Mouse (Mus musculus): ENCODE data around the gene Iqgap2. TPM values are rescaled to one million over a fixed set of nuclear protein-coding genes. Genes with fewer than 3 reads are reported as not detected.

Iqgap2 gene
- total and polyA plus RNA-seq, 3 experiments = 0.27 to 0.32 TPM; not detected in 1

DNA sequence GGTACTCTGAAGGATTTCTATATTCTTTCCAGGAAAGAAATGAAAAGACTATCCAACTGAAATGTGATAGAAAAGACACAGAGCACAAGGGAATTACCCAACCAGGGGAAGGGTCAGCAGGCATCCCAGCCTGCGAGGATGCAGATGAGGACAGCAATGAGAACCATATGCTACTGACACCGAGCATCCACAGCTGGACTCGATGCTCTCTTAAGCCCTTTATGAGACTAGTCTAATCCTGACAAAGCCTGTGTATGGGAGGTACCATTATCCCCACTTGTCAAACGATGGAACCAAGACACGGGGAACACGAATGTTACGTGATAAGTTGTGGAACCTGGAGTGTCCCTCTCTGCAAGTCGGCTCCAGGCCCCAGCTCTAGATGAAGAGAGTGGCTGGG lies 29.5 kb downstream of the Iqgap2 start:
- Histone ChIP-seq H3K4me1 (ENCODE audit: control insufficient read depth in 1 of 2, insufficient read depth in 2 of 2, low read length in 2 of 2) (no peaks in the 10 kb centered on the region), H3K79me2 (ENCODE audit: control insufficient read depth, insufficient read depth, low read length, poor library complexity) (no peaks in the 10 kb centered on the region), H3K9ac (ENCODE audit: control insufficient read depth, low read depth, low read length, poor library complexity, severe bottlenecking) (no peak overlapping the region), H3K27ac (ENCODE audit: control insufficient read depth, low read depth, low read length) (no peak overlapping the region), H3K4me3 (ENCODE audit: control insufficient read depth in 1 of 2, insufficient read depth in 1 of 2, low read depth in 2 of 2, low read length in 2 of 2) (no peak overlapping the region), H3K9me3 (replicated peaks; ENCODE audit: insufficient read depth, low read length) (no peaks in the 10 kb centered on the region), H3K36me3 (ENCODE audit: control insufficient read depth in 1 of 2, insufficient read depth in 2 of 2, low read length in 2 of 2) (no peaks in the 10 kb centered on the region), H3K27me3 (ENCODE audit: control insufficient read depth in 1 of 2, insufficient read depth in 2 of 2, low read length in 2 of 2) (no peaks in the 10 kb centered on the region)
- no peak for DNase-seq (ENCODE audit: low read depth, low spot score)
- TF ChIP-seq UBTF (IDR thresholded peaks at IDR 0.05; ENCODE audit: borderline replicate concordance, insufficient read depth, low read depth, low read length) = no peak
- TF ChIP-seq POLR2A (IDR thresholded peaks at IDR 0.05; ENCODE audit: control insufficient read depth in 1 of 2, insufficient read depth in 1 of 2, low read depth in 1 of 2, low read length in 2 of 2, poor library complexity in 1 of 2) = no peak
- no peak for TF ChIP-seq NRF1 (IDR thresholded peaks at IDR 0.05; ENCODE audit: insufficient read depth, low read depth, low read length, poor library complexity, severe bottlenecking)
- no peak for TF ChIP-seq MYC (IDR thresholded peaks at IDR 0.05; ENCODE audit: low read depth, low read length)
- no peak for TF ChIP-seq ZC3H11A (IDR thresholded peaks at IDR 0.05; ENCODE audit: low read depth, low read length)
- no peak for TF ChIP-seq MEF2A (IDR thresholded peaks at IDR 0.05; ENCODE audit: extremely low read depth, insufficient replicate concordance, low read depth, low read length, poor library complexity, severe bottlenecking)
- no peak for TF ChIP-seq USF2 (IDR thresholded peaks at IDR 0.05; ENCODE audit: borderline replicate concordance in 1 of 2, insufficient read depth in 1 of 2, low read depth in 1 of 2, low read length in 2 of 2)
- TF ChIP-seq ETS1 (IDR thresholded peaks at IDR 0.05; ENCODE audit: low read depth, low read length) = no peak
- TF ChIP-seq TBP (IDR thresholded peaks at IDR 0.05; ENCODE audit: low read depth, low read length) = no peak
- TF ChIP-seq RAD21 (IDR thresholded peaks at IDR 0.05; ENCODE audit: low read depth, low read length) = no peak
- no peak for TF ChIP-seq GABPA (IDR thresholded peaks at IDR 0.05; ENCODE audit: low read depth, low read length)
- no peak for TF ChIP-seq TCF12 (IDR thresholded peaks at IDR 0.05; ENCODE audit: low read depth, low read length)
- no peak for TF ChIP-seq POLR2AphosphoS2 (IDR thresholded peaks at IDR 0.05; ENCODE audit: low read length)
- no peak for TF ChIP-seq KAT2A (conservative IDR thresholded peaks at IDR 0.05; ENCODE audit: low read depth, low read length)
- TF ChIP-seq RCOR1 (IDR thresholded peaks at IDR 0.05; ENCODE audit: low read depth, low read length) = no peak

DNA sequence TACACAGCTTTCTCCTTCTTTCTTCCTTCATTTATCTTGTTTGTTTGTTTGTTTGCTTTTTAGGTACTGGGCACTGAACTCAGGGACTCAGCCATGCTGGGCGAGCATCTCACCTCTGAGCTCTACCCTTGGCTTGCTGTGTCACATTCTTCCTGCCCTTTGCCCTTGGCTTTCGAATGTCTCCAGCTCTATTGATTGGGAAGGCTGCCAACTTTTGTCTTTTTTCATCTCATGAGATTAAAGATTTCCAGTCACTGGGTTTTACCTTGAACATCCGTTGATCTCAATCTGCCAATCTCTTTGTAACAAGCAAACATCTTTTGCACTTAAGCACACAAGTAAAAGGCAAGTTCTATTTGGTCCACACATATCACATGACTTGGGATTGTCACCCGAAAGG lies 32.5 kb downstream of the Iqgap2 start:
- Histone ChIP-seq H3K27me3 (ENCODE audit: control insufficient read depth in 1 of 2, insufficient read depth in 2 of 2, low read length in 2 of 2) (no peaks in the 10 kb centered on the region), H3K79me2 (ENCODE audit: control insufficient read depth, insufficient read depth, low read length, poor library complexity) (no peaks in the 10 kb centered on the region), H3K9me3 (replicated peaks; ENCODE audit: insufficient read depth, low read length) (no peaks in the 10 kb centered on the region), H3K4me3 (ENCODE audit: control insufficient read depth in 1 of 2, insufficient read depth in 1 of 2, low read depth in 2 of 2, low read length in 2 of 2) (no peak overlapping the region), H3K9ac (ENCODE audit: control insufficient read depth, low read depth, low read length, poor library complexity, severe bottlenecking) (no peak overlapping the region), H3K4me1 (ENCODE audit: control insufficient read depth in 1 of 2, insufficient read depth in 2 of 2, low read length in 2 of 2) (no peaks in the 10 kb centered on the region), H3K36me3 (ENCODE audit: control insufficient read depth in 1 of 2, insufficient read depth in 2 of 2, low read length in 2 of 2) (no peaks in the 10 kb centered on the region), H3K27ac (ENCODE audit: control insufficient read depth, low read depth, low read length) (no peak overlapping the region)
- no peak for TF ChIP-seq SMC3 (IDR thresholded peaks at IDR 0.05; ENCODE audit: low read depth, low read length)
- TF ChIP-seq CHD2 (IDR thresholded peaks at IDR 0.05; ENCODE audit: low read length) = no peak
- TF ChIP-seq MAX (IDR thresholded peaks at IDR 0.05; ENCODE audit: low read length) = no peak
- TF ChIP-seq NELFE (IDR thresholded peaks at IDR 0.05; ENCODE audit: low read depth, low read length) = no peak
- no peak for TF ChIP-seq TBP (IDR thresholded peaks at IDR 0.05; ENCODE audit: low read depth, low read length)
- no peak for TF ChIP-seq RCOR1 (IDR thresholded peaks at IDR 0.05; ENCODE audit: low read depth, low read length)
- TF ChIP-seq HCFC1 (IDR thresholded peaks at IDR 0.05; ENCODE audit: low read depth, low read length) = no peak
- no peak for TF ChIP-seq MXI1 (IDR thresholded peaks at IDR 0.05; ENCODE audit: low read depth, low read length)
- TF ChIP-seq ZNF384 (IDR thresholded peaks at IDR 0.05; ENCODE audit: low read depth, low read length) = no peak
- no peak for TF ChIP-seq MAFK (IDR thresholded peaks at IDR 0.05; ENCODE audit: borderline replicate concordance, low read depth, low read length)
- TF ChIP-seq MAZ (IDR thresholded peaks at IDR 0.05; ENCODE audit: low read depth, low read length) = no peak
- TF ChIP-seq USF2 (IDR thresholded peaks at IDR 0.05; ENCODE audit: borderline replicate concordance in 1 of 2, insufficient read depth in 1 of 2, low read depth in 1 of 2, low read length in 2 of 2) = no peak
- TF ChIP-seq USF1 (IDR thresholded peaks at IDR 0.05; ENCODE audit: low read depth, low read length) = no peak
- TF ChIP-seq JUND (IDR thresholded peaks at IDR 0.05; ENCODE audit: low read depth, low read length) = no peak
- TF ChIP-seq TCF12 (IDR thresholded peaks at IDR 0.05; ENCODE audit: low read depth, low read length) = no peak
- no peak for TF ChIP-seq CHD1 (IDR thresholded peaks at IDR 0.05; ENCODE audit: low read depth, low read length)
- no peak for TF ChIP-seq RAD21 (IDR thresholded peaks at IDR 0.05; ENCODE audit: low read depth, low read length)
- TF ChIP-seq CTCF (IDR thresholded peaks at IDR 0.05 in 2 of 3, conservative IDR thresholded peaks at IDR 0.05 in 1 of 3; ENCODE audit: control insufficient read depth in 1 of 3, insufficient read depth in 1 of 3, low read depth in 2 of 3, low read length in 3 of 3, poor library complexity in 1 of 3, severe bottlenecking in 1 of 3) = no peak
- TF ChIP-seq ZKSCAN1 (IDR thresholded peaks at IDR 0.05; ENCODE audit: low read depth, low read length) = no peak
- no peak for DNase-seq (ENCODE audit: low read depth, low spot score)
